Comparison of ENCODE assay signal across 21 mouse cellular contexts in genomic region chr16:49915532-49916476, GRCm38 (mm10).
DNase-seq lines count a peak whose midpoint lies in the region; ATAC-seq and TF ChIP-seq lines count a peak whose summit lies in the region.
"Had no signal": no experiment of that assay in that cellular context is flagged by ENCODE, and none has a peak within 500 bp of the region (broad histone marks: within the 10 kb centered on the region; RNA-seq: fewer than 3 reads in every experiment).

No protein-coding gene starts in this region.

- DNase-seq in hindbrain, embryonic 14.5 days (ENCODE audit: low spot score) = no peak
- DNase-seq in stomach, postnatal 0 days (ENCODE audit: low spot score) = no peak
- no peak for DNase-seq in hindbrain, postnatal 0 days (ENCODE audit: low spot score)
- no peak for DNase-seq in kidney, adult 18-20 months
- no peak for DNase-seq in gastrocnemius, adult 2 months
- no peak for DNase-seq in forebrain, embryonic 14.5 days (ENCODE audit: low spot score)
- DNase-seq: adrenal gland, adult 8-10 months; cerebellum, adult 18-20 months; cerebellum, postnatal 36 days; heart, postnatal 4 days; kidney, postnatal 14 days; right cerebral cortex, postnatal 25 days; thymus, postnatal 25 days had no signal

- no peak overlapping the region for H3K4me2 ChIP-seq in hindbrain, embryonic 13.5 days
- H3K4me2 ChIP-seq in hindbrain, embryonic 14.5 days (replicated peaks) = no peak overlapping the region
- H3K4me2 ChIP-seq in stomach, embryonic 15.5 days = no peak overlapping the region
- H3K4me2 ChIP-seq in stomach, postnatal 0 days (replicated peaks; ENCODE audit: low read depth) = no peak overlapping the region
- H3K4me2 ChIP-seq in hindbrain, postnatal 0 days (ENCODE audit: low read depth, low read length) = no peak overlapping the region
- H3K4me2 ChIP-seq in forebrain, embryonic 14.5 days (ENCODE audit: low read length) = no peak overlapping the region
- H3K4me2 ChIP-seq: heart, embryonic 13.5 days; midbrain, embryonic 12.5 days; neural tube, embryonic 12.5 days had no signal

- H3K27ac ChIP-seq in hindbrain, embryonic 13.5 days = no peak overlapping the region
- H3K27ac ChIP-seq in hindbrain, embryonic 14.5 days = no peak overlapping the region
- H3K27ac ChIP-seq in stomach, embryonic 15.5 days = no peak overlapping the region
- H3K27ac ChIP-seq in stomach, postnatal 0 days (replicated peaks) = no peak overlapping the region
- no peak overlapping the region for H3K27ac ChIP-seq in hindbrain, postnatal 0 days
- no peak overlapping the region for H3K27ac ChIP-seq in gastrocnemius, adult 2 months
- H3K27ac ChIP-seq in forebrain, embryonic 14.5 days (ENCODE audit: low read depth, low read length) = no peak overlapping the region
- H3K27ac ChIP-seq: heart, embryonic 13.5 days; left cerebral cortex, adult 2 months; limb, embryonic 10.5 days; midbrain, embryonic 12.5 days; neural tube, embryonic 12.5 days had no signal

- TF ChIP-seq EP300 in stomach, postnatal 0 days (optimal IDR thresholded peaks at IDR 0.05) = no peak

- no peaks in the 10 kb centered on the region; the same call in 1 of the 2 replicates for H3K4me1 ChIP-seq in hindbrain, embryonic 13.5 days (replicated peaks)
- H3K4me1 ChIP-seq in hindbrain, embryonic 14.5 days (replicated peaks; ENCODE audit: control insufficient read depth, insufficient read depth, low read length) = no peaks in the 10 kb centered on the region
- no peaks in the 10 kb centered on the region for H3K4me1 ChIP-seq in stomach, embryonic 15.5 days
- no peaks in the 10 kb centered on the region for H3K4me1 ChIP-seq in stomach, postnatal 0 days (replicated peaks; ENCODE audit: control insufficient read depth, insufficient read depth)
- H3K4me1 ChIP-seq in hindbrain, postnatal 0 days (ENCODE audit: insufficient read depth, low read length) = no peaks in the 10 kb centered on the region
- no peaks in the 10 kb centered on the region for H3K4me1 ChIP-seq in forebrain, embryonic 14.5 days (ENCODE audit: control insufficient read depth, insufficient read depth, low read length)
- H3K4me1 ChIP-seq: heart, embryonic 13.5 days; midbrain, embryonic 12.5 days had no signal

- no peak overlapping the region for H3K9ac ChIP-seq in hindbrain, embryonic 13.5 days
- no peak overlapping the region for H3K9ac ChIP-seq in hindbrain, embryonic 14.5 days
- no peak overlapping the region for H3K9ac ChIP-seq in stomach, embryonic 15.5 days
- H3K9ac ChIP-seq in stomach, postnatal 0 days (ENCODE audit: low read length) = no peak overlapping the region
- no peak overlapping the region for H3K9ac ChIP-seq in hindbrain, postnatal 0 days (replicated peaks; ENCODE audit: low read length)
- H3K9ac ChIP-seq in forebrain, embryonic 14.5 days (ENCODE audit: low read length) = no peak overlapping the region
- H3K9ac ChIP-seq: heart, embryonic 13.5 days; midbrain, embryonic 12.5 days; neural tube, embryonic 12.5 days had no signal

- no peaks in the 10 kb centered on the region for H3K36me3 ChIP-seq in hindbrain, embryonic 13.5 days
- H3K36me3 ChIP-seq in hindbrain, embryonic 14.5 days (replicated peaks; ENCODE audit: control insufficient read depth, insufficient read depth) = no peaks in the 10 kb centered on the region; the same call in 1 of the 2 replicates
- H3K36me3 ChIP-seq in stomach, embryonic 15.5 days = no peaks in the 10 kb centered on the region
- no peaks in the 10 kb centered on the region for H3K36me3 ChIP-seq in stomach, postnatal 0 days (ENCODE audit: control insufficient read depth, insufficient read depth, low read length)
- no peaks in the 10 kb centered on the region for H3K36me3 ChIP-seq in hindbrain, postnatal 0 days (ENCODE audit: insufficient read depth, low read length)
- H3K36me3 ChIP-seq in forebrain, embryonic 14.5 days (ENCODE audit: control insufficient read depth, insufficient read depth, low read length) = no peaks in the 10 kb centered on the region
- H3K36me3 ChIP-seq: limb, embryonic 10.5 days; midbrain, embryonic 12.5 days; neural tube, embryonic 12.5 days had no signal

- no peaks in the 10 kb centered on the region for H3K9me3 ChIP-seq in hindbrain, embryonic 13.5 days
- H3K9me3 ChIP-seq in hindbrain, embryonic 14.5 days (ENCODE audit: control insufficient read depth, low read length) = no peaks in the 10 kb centered on the region
- no peaks in the 10 kb centered on the region for H3K9me3 ChIP-seq in stomach, embryonic 15.5 days
- no peaks in the 10 kb centered on the region for H3K9me3 ChIP-seq in stomach, postnatal 0 days (ENCODE audit: control insufficient read depth, low read length)
- no peaks in the 10 kb centered on the region for H3K9me3 ChIP-seq in hindbrain, postnatal 0 days (ENCODE audit: low read length)
- H3K9me3 ChIP-seq in forebrain, embryonic 14.5 days (replicated peaks; ENCODE audit: control insufficient read depth, low read length) = no peaks in the 10 kb centered on the region
- H3K9me3 ChIP-seq: heart, embryonic 13.5 days; limb, embryonic 10.5 days; midbrain, embryonic 12.5 days; neural tube, embryonic 12.5 days had no signal

- WGBS in hindbrain, embryonic 13.5 days = 71% methylated on average over 11 of the region's 11 CpGs
- 72% methylated on average over 11 of the region's 11 CpGs for WGBS in hindbrain, embryonic 14.5 days
- 83% methylated on average over 11 of the region's 11 CpGs for WGBS in stomach, embryonic 15.5 days
- WGBS in stomach, postnatal 0 days = 75% methylated on average over 11 of the region's 11 CpGs
- 65% methylated on average over 11 of the region's 11 CpGs for WGBS in hindbrain, postnatal 0 days
- WGBS in forebrain, embryonic 14.5 days = 82% methylated on average over 11 of the region's 11 CpGs

- no peaks in the 10 kb centered on the region for H3K27me3 ChIP-seq in hindbrain, embryonic 13.5 days
- no peaks in the 10 kb centered on the region for H3K27me3 ChIP-seq in hindbrain, embryonic 14.5 days (ENCODE audit: control insufficient read depth, insufficient read depth, low read length)
- H3K27me3 ChIP-seq in stomach, embryonic 15.5 days (replicated peaks) = no peaks in the 10 kb centered on the region
- no peaks in the 10 kb centered on the region for H3K27me3 ChIP-seq in stomach, postnatal 0 days (ENCODE audit: control insufficient read depth, insufficient read depth, low read length)
- H3K27me3 ChIP-seq in hindbrain, postnatal 0 days (ENCODE audit: insufficient read depth, low read length) = no peaks in the 10 kb centered on the region
- H3K27me3 ChIP-seq in forebrain, embryonic 14.5 days (replicated peaks; ENCODE audit: control insufficient read depth, insufficient read depth, low read length) = no peaks in the 10 kb centered on the region
- H3K27me3 ChIP-seq: heart, embryonic 13.5 days; midbrain, embryonic 12.5 days; neural tube, embryonic 12.5 days had no signal

- intact Hi-C loops in gastrocnemius, adult 2 months (cut with DNase I) = no loop called here

- TF ChIP-seq CTCF in stomach, postnatal 0 days (IDR thresholded peaks at IDR 0.05; ENCODE audit: low read depth) = no peak
- TF ChIP-seq CTCF in hindbrain, postnatal 0 days (IDR thresholded peaks at IDR 0.05; ENCODE audit: low read depth) = no peak
- TF ChIP-seq CTCF in gastrocnemius, adult 2 months (IDR thresholded peaks at IDR 0.05) = no peak

- no peak overlapping the region for H3K4me3 ChIP-seq in hindbrain, embryonic 13.5 days
- H3K4me3 ChIP-seq in hindbrain, embryonic 14.5 days (replicated peaks; ENCODE audit: low read length) = no peak overlapping the region
- no peak overlapping the region for H3K4me3 ChIP-seq in stomach, embryonic 15.5 days (replicated peaks)
- no peak overlapping the region for H3K4me3 ChIP-seq in stomach, postnatal 0 days (ENCODE audit: low read depth, low read length)
- H3K4me3 ChIP-seq in hindbrain, postnatal 0 days (ENCODE audit: low read length) = no peak overlapping the region
- no peak overlapping the region for H3K4me3 ChIP-seq in gastrocnemius, adult 2 months
- H3K4me3 ChIP-seq in forebrain, embryonic 14.5 days (ENCODE audit: low read depth, low read length) = no peak overlapping the region
- H3K4me3 ChIP-seq: heart, embryonic 13.5 days; left cerebral cortex, adult 2 months; limb, embryonic 10.5 days; midbrain, embryonic 12.5 days; neural tube, embryonic 12.5 days had no signal

- peak; percentile 36; the same call in 1 of the 2 replicates for ATAC-seq in hindbrain, embryonic 13.5 days (ENCODE audit: low FRiP score)
- ATAC-seq in hindbrain, embryonic 14.5 days (ENCODE audit: low FRiP score) = no peak
- ATAC-seq in stomach, embryonic 15.5 days (ENCODE audit: insufficient read depth, low FRiP score, low read depth) = 0 out of 2 replicates have a peak, but pooled peaks have one; percentile 22
- ATAC-seq in stomach, postnatal 0 days (ENCODE audit: low FRiP score, low TSS enrichment) = no peak
- ATAC-seq in hindbrain, postnatal 0 days = peak; percentile 52; the same call in 1 of the 2 replicates
- no peak for ATAC-seq in forebrain, embryonic 14.5 days
- ATAC-seq: intestine, postnatal 0 days had no signal

Comparison
In these comparisons a context has a peak if more than half of its experiments do, and no peak if none do; other contexts are left out.
1. ATAC-seq: peak in hindbrain, embryonic 13.5 days (single experiment), stomach, embryonic 15.5 days (single experiment) and hindbrain, postnatal 0 days (single experiment); none in hindbrain, embryonic 14.5 days (single experiment), stomach, postnatal 0 days (single experiment) and forebrain, embryonic 14.5 days (single experiment).